Mouse (Mus musculus) retina, postnatal 7 days (tissue): ENCODE data around the gene C330021F23Rik.
"Not testable (repeated sequence)": the region's sequence is repeated elsewhere in the genome, so short reads cannot be mapped to it uniquely, and the experiment has no call there.

ENCODE experiments used
- DNase-seq: peaks from one replicate; pipeline ENCODE4 v3.0.0-alpha.2; 2012; ENCODE audit warnings: low read depth, low spot score

C330021F23Rik gene

DNA sequence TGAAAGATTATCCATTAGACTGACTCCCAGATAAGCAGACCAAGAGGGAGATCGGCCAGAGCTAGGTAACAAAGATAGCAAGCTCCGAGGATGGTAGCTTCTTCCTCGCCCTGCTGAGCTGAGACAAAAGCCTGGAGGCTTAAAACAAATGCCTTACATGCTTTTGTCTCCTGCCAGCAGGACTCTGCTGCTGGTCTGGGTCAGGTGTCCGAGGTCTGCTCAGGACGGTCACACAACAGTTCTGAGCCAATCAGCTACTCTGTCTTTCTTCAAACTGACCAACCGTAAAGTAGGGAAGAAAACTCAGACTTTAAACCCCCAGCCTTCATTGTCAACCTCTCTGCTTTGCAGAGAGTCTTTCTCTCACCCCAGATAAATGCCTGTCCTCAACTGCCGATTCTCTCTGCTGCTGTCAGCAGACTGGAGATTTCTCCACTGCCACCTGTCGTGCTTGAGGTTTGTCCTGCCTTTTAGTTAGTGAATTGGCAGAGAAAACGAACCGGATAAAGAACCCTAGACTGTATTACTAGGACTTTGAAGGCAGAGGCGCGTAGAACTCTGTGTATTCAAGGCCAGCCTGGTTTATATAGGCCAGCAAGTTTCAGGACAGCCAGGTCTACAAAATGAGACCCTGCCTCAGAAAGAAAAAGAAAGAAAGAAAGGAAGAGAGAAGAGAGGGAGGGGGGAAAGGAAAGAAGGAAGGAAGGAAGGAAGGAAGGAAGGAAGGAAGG lies at the start of gene C330021F23Rik:
TSS of gene C330021F23Rik (plus strand) at position 350 of the 731 bp plus-strand sequence.
- DNase-seq, result no peak

DNA sequence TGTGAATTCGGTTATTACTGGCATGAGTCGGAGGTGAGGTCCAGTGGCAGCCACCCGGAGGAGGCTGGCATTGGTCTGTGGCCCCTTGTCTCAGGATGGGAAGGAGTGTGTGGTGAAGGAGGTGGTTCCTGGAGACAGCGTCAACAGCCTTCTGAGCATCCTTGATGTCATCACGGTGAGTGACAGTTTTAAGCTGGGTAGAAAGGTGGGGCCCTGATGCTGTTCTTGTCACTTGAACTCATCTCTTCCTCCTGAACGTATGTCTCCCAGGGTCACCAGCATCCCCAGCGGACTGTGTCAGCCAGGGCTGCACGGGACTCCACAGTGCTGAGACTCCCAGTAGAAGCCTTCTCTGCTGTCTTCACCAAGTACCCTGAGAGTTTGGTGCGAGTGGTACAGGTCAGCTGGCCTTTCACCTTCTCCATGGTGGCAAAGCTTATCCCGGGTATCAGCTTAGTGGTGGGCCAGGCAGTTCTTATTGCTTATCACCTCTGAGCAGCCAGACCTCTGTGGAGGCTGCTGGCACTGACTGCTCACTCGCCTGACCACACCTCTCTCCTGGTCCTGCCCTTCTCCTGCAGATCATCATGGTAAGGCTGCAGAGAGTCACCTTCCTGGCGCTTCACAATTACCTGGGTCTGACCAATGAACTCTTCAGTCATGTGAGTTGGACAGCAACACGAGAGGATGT lies 45.6 kb upstream of the C330021F23Rik start:
- no peak for DNase-seq

DNA sequence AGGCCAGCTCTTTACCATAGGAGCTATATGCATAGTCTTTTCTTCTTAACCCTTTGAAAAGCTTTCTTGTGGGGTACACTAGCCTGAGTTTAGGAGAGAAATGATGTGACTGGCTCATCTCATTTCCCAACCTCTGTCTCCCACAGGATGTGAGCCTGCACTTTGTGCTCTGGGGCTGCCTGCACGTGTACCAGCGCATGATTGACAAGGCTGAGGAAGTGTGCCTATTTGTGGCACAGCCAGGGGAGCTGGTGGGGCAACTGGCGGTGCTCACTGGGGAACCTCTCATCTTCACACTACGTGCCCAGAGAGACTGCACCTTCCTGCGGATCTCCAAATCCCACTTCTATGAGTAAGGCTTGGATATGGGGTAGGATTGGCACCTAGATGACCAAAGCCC lies 37.0 kb upstream of the C330021F23Rik start:
- DNase-seq, result no peak

DNA sequence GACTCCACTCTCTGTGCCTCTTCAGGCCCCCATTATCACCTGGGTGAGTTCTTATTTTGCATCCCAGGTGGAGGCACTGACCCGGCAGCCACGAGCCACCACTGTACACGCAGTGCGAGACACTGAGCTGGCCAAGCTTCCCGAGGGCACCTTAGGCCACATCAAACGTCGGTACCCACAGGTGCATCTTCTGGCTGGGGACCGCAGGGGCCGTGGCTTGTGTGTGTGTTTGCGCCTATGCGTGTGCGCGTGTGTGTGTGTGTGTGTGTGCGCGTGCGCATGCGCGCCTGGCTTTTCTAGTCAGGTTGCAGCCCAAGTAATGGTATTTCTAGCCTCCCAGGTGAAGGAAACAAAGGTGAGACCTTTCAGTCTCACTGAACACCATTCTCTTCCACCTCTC lies 35.9 kb upstream of the C330021F23Rik start:
- DNase-seq, result no peak

DNA sequence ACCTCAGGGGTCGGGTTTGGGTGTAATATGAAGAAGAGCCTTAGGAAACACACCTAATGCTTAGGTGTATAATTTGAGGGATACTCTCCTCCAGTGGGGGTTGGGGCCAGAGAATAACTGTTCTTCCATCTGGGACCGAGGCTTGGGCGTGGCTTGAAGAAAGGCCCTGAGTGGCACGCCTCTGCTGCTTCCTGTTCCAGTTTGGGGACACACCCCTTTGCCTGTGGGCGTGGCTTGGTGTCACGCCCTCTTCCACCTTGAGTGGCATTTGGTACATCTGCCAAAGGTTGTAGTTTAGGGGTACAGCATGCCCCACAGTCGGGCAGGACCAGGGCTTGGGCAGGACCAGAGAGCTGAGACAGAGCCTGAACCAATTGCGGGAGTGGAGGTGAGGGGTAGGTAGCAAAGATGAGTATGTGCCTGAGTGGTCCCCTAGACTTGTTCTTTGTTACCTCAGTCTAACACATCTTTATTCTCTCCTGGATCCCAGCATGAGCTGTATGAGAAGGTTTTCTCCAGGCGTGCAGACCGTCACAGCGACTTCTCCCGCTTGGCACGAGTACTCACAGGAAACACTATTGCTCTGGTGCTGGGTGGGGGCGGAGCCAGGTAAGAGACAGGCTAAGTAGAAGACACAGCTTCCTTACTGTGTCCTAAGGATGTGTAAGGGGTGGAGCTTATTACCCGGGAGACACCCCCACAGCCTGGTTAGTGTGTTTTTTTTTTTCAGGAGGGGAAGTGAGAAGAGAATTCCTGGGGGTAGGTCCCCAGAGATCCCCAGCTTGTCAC lies 31.5 kb upstream of the C330021F23Rik start:
- DNase-seq, result no peak

DNA sequence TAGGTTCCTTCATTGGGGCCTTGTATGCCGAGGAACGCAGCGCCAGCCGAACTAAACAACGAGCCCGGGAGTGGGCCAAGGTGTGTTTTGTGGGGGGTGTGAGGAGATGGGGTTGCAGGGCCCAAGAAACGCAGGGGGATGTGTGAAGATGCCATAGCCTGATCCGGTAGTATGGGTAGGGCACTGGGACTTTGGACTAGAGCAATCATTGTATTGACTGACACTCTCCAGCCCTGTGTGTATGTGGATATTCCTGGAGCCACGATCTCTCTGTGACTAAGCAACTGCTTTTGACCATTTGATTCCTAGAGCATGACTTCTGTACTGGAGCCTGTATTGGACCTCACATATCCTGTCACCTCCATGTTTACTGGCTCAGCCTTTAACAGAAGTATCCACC lies 30.9 kb upstream of the C330021F23Rik start:
- no peak for DNase-seq

DNA sequence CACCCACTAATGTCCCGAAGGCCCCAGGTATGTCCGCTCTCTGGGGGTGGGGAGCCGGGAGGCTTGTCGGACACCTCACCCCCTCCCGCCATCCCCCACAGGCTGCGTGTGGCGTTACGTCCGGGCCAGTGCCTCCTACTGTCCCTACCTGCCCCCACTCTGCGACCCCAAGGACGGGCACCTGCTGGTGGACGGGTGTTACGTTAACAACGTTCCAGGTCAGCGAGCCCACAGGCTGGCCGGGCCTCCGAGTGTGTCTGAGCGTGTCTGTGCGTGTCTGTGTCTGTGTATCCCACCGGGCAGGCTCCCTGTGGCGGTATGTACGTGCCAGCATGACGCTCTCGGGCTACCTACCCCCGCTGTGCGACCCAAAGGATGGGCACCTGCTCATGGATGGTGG lies 30.1 kb upstream of the C330021F23Rik start:
- no peak for DNase-seq

DNA sequence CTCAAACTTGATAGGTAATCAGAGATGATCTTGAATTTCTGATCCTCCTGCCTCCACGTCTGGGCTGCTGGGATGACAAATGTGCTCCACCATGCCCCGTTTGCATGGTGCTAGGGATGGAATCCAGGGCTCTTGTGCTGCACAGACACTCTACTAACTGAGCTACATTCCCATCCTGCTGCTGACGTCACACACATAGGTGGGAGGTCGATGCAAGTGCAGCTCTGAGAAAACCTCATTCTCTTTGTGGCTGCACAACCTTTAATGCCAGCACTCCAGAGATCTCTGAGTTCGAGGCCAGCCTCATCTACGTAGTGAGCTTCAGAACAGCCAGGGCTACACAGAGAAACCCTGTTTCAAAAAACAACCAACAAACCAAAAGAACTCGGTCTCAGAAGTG lies 28.6 kb upstream of the C330021F23Rik start:
- no peak for DNase-seq

DNA sequence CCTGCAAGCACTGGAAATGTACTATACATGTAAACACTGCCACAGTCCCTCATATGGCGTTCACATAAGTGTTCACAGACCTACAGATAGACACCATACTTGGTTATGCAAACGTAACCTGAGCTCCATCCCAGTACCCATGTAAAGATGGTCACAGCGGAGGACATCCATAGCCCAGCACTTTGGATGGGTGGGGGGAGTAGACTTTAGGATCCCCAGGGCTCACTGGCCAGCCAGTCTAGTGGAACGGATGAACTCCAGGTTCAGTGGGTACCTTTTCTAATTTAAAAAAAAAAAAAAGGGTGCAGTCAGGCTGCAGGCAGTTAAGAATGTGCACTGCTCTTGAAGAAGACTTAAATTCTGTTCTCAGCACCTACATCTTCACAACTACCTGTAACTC lies 27.7 kb upstream of the C330021F23Rik start:
- no peak for DNase-seq

DNA sequence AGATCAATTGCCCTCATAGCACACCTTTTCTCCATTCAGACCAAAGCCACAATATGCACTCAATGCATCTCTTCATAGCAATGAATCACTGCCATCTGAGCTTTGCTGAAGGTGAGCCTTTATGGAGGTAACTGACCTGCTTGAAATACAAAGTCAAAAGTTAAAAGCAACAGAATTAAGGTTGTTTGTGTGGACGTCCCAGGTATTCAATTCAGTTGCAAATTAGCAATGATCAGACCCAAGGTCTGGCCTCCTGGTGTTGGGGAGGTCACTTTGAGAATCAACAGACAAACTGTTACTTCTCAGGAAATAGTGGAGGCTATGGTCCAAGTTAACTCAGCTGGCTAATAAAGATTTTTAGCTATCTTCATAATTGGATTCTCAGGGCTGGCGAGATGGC lies 21.3 kb upstream of the C330021F23Rik start:
- DNase-seq, result no peak

DNA sequence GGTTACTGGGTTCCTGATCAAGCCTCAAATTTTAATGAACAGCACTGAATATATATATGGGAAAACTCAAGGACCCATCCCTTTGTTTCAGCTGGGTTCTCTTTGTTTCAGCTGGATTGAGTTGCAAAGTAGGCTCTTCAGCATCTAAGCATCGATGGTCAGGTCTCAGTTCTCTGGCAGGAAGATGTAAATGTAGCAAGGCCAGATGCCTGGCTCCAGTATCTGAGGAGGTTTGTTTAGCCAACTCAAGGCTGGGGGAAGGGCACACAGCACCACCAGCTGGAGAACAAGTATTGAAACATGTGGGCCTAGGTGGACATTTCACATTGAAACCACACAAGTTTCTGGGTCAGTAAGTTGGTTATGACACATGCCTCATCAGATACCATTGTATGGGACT lies 15.6 kb upstream of the C330021F23Rik start:
- DNase-seq, result no peak

DNA sequence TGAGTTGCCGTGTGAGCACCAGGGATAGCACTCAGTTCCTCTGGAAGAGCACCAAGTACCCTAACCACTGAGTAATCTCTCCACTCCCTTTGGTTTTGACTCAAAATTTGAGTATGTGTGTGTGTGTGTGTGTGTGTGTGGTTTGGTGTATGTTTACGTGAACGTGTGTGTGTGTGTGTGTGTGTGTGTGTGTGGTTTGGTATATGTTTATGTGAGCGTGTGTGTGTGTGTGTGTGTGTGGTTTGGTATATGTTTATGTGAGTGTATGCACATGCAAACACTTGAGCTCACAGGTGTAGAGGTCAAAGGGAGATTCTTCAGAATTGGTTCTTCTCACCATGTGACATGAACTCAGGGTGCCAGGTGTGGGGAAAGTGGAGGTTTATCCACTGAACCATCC lies 11.7 kb upstream of the C330021F23Rik start:
- no peak for DNase-seq

DNA sequence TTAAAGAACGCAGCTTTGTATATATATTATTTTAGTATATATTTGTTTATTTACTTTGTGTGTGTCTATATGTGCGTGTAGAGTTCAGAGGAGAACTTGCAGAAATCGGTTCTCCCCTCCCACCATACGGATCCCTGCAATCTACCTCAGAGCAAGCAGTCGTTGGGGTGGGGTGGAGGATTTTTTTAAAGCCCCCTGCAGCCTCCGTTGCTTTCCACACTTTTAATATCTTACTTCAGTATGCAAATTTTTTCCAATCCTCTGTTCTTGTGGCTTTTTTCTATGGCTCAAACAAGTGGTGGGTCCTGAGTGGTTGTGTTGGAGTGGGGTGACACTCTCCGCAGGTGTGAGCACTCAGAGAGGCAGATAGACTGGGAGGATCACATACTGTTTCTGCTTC lies 588 bp downstream of the C330021F23Rik start:
- no peak for DNase-seq

DNA sequence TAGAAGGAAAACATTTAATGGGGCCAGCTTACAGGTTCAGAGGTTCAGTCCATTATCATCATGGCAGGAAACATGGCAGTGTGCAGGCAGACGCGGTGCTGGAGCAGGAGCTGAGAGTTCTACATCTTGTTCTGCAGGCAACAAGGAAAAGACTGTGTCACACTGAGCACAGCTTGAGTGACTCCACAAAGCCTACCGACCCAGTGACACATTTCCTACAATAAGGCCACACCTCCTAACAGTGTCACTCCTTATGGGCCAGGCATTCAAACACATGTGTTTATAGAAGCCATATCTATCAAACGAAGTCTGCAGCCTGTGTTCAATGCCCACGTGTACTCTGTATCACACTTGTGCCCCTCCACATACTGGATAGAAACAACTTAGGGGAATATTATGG lies 2.0 kb downstream of the C330021F23Rik start:
- no peak for DNase-seq

DNA sequence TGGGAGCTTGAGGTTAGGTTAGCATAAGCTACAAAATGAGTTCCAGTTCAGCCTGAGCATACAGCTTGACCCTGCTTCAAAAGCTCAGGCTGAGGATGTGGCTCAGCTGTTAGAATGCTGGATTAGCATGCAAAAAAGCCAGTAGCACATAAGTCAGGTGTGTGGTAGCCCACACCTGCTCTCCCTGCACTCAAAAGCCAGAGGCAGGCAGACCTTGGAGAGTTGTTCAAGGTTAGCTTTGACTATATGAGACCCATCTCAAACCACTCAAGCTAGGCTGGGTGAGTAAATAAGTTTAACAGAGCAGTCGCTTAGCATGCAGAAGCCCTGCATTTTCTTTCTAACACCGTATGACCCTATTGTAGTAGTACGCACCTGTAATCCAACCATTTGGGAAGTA lies 6.8 kb downstream of the C330021F23Rik start:
- no peak for DNase-seq

DNA sequence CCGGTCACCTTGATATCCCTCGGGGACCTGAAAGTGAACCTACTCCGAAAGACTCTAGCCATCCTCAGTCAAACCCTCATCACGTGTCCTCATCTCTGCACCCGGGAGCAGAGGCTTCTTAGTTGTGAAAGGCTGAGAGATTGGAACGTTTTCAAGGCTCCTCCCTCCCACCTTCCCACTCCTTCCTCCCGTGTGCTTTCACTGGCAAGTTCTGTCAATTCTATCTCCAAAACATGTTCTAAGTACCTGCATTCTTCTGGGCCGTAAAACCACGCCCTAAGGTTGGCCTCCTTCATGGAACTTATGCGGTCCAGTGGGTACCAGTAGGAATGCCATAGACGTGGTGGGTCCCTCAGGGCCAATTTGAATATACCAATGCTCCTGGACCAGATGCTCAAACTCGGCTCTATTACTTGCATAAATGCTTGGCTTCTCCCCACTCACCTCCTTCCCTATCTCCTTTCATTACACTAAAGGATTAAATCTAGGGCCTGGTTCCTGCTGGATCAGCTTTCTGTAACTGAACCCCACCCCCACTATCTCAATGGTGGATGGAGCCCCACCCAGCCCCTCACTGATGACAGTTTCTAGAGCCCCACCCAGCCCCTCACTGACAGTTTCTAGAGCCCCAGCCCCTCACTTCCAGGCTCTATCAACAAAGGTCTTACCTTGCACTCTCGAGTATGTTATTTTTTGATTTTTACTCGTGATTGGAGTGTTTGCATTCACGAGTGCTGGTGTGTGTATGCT lies 8.6 kb downstream of the C330021F23Rik start:
- no peak for DNase-seq

DNA sequence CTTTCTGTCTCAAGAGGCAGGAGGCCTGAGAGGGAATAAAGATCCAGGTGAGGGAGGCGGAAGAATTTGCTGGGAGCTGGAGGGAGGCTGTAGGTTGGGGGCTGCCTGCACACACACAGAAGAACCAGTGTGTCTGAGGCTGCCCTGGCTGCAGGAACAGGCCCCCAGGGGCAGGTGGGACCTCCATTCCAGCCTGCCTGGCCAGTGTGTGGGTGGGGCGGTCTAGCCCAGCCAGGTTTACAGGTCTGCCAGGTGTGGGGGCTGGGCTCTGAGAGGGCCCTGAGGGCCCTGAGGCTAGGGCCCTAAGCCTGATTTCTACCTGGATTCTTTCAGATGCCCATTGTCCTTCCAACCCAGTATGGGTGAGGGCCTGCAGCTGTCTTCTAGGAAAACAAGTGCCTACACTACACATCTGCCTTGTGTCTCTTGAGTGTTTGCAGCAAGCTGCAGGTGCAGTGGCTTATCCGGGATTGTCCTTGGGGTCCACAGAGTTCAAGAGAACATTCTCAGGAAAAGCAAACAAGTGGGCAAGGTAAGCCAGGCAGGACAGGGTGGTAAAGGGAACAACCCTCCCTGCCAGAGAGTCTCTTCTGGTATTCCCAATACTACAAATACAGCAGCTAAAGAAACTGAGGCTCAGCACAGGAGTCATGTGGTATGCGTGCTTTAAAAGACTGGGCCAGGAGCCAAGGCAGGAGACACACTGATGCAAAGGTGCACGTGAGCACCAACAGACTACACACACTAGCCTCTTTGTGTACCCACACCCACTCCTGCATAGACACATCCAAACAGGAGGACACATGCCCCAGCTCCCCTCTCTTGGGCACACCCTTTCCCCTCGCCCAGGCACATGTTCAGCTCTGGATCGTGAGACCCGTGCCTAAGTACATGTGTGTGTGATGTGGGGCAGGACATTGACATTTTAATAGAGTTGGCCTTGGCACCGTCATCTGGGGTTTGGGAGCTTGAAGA lies 11.9 kb downstream of the C330021F23Rik start:
- DNase-seq, result no peak

DNA sequence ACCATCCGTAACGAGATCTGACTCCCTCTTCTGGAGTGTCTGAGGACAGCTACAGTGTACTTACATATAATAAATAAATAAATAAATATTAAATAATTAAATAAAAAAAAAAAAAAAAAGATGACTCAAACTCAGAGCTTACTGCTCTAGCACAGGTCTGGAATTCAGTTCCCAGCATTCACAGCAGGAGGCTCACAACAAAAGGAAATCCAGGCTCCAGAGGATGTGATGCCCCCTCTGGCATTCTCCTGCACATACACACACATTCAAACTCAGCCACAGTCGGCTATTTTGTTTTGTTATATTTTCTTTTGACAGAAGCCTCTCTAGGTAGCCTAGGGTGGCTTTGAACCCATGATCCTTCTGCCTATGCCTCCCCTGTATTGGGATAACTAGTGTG lies 14.2 kb downstream of the C330021F23Rik start:
- DNase-seq, result not testable (repeated sequence)

DNA sequence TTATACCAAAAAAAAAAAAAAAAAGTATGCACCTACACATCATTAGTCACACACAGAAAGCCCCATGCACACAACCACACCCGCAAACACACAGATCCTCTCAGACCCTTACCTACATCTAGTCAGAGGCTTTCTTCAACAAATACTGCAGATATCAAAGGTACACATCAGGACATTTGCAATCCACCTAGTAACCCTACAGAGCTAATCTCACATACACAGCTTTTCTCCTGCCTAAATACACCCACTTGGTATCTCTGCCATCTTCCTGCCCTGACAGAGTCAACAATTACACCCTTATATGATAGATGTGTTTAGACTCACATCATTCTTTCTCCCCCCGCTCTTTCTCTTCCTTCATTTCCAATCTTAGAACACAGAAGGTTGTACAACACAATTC lies 18.7 kb downstream of the C330021F23Rik start:
- no peak for DNase-seq

DNA sequence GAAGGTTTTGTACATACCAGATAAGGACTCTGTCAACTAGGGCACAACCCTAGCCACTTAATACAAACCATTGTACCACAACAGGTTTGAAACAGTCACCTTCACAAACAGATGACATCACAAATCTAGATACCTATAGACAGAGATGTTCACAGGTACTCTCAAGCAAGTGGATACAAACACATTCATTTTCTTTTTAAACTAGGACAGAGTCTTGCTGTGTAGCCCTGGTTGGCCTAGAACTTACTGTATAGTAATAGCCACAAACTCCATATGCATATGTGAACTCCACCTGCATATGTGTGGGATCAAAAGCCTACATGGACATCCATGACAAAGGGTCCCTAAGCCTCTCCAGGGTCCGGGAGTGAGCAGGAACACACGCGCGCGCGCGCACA lies 19.2 kb downstream of the C330021F23Rik start, which contains the start of gene Camsap3:
TSS of gene Camsap3 (plus strand) at position 301 of the 398 bp plus-strand sequence.
- no peak for DNase-seq
